In genomic region chr14:76981781-76982180, GRCm38 (mm10) we compare ENCODE assay signal across 20 mouse cellular contexts. TPM values are rescaled to one million over a fixed set of nuclear protein-coding genes. Genes with fewer than 3 reads are reported as not detected.
A peak's percentile ranks its signal among the peaks of the same experiment; 100 is the strongest.
DNase-seq lines count a peak whose midpoint lies in the region; ATAC-seq and TF ChIP-seq lines count a peak whose summit lies in the region.
"Had no signal": no experiment of that assay in that cellular context is flagged by ENCODE, and none has a peak within 500 bp of the region (broad histone marks: within the 10 kb centered on the region; RNA-seq: fewer than 3 reads in every experiment).

No protein-coding gene starts in this region.

- H3K27me3 ChIP-seq in hindbrain, embryonic 14.5 days (ENCODE audit: control insufficient read depth, insufficient read depth, low read length) = no peaks in the 10 kb centered on the region
- H3K27me3 ChIP-seq in hindbrain, embryonic 12.5 days = no peaks in the 10 kb centered on the region
- H3K27me3 ChIP-seq in limb, embryonic 14.5 days (ENCODE audit: control insufficient read depth, insufficient read depth, low read length) = no peaks in the 10 kb centered on the region
- no peaks in the 10 kb centered on the region for H3K27me3 ChIP-seq in limb, embryonic 10.5 days (ENCODE audit: low read depth, poor library complexity, severe bottlenecking)
- no peaks in the 10 kb centered on the region for H3K27me3 ChIP-seq in midbrain, embryonic 15.5 days (replicated peaks)
- H3K27me3 ChIP-seq in intestine, postnatal 0 days (replicated peaks; ENCODE audit: control insufficient read depth, insufficient read depth, low read length) = no peaks in the 10 kb centered on the region
- H3K27me3 ChIP-seq: intestine, embryonic 15.5 days; Patski had no signal

- H3K9ac ChIP-seq in hindbrain, embryonic 14.5 days = no peak overlapping the region
- no peak overlapping the region for H3K9ac ChIP-seq in hindbrain, embryonic 12.5 days
- no peak overlapping the region for H3K9ac ChIP-seq in limb, embryonic 14.5 days (ENCODE audit: low read depth, low read length, severe bottlenecking)
- no peak overlapping the region for H3K9ac ChIP-seq in midbrain, embryonic 15.5 days
- no peak overlapping the region for H3K9ac ChIP-seq in intestine, postnatal 0 days (ENCODE audit: low read depth, low read length)
- H3K9ac ChIP-seq: intestine, embryonic 15.5 days; liver, postnatal 0 days had no signal

- H3K36me3 ChIP-seq in hindbrain, embryonic 14.5 days (replicated peaks; ENCODE audit: control insufficient read depth, insufficient read depth) = no peaks in the 10 kb centered on the region
- H3K36me3 ChIP-seq in hindbrain, embryonic 12.5 days = no peaks in the 10 kb centered on the region
- H3K36me3 ChIP-seq in limb, embryonic 14.5 days (ENCODE audit: control insufficient read depth, insufficient read depth, low read length) = no peaks in the 10 kb centered on the region
- H3K36me3 ChIP-seq in limb, embryonic 10.5 days = no peaks in the 10 kb centered on the region
- H3K36me3 ChIP-seq in midbrain, embryonic 15.5 days (replicated peaks) = no peaks in the 10 kb centered on the region
- H3K36me3 ChIP-seq in intestine, postnatal 0 days (ENCODE audit: control insufficient read depth, insufficient read depth) = no peaks in the 10 kb centered on the region
- H3K36me3 ChIP-seq: forebrain, embryonic 10.5 days; heart, embryonic 10.5 days; intestine, embryonic 15.5 days had no signal

- H3K4me2 ChIP-seq in hindbrain, embryonic 14.5 days (replicated peaks) = no peak overlapping the region
- no peak overlapping the region for H3K4me2 ChIP-seq in hindbrain, embryonic 12.5 days (replicated peaks)
- H3K4me2 ChIP-seq in limb, embryonic 14.5 days (replicated peaks; ENCODE audit: low read depth, low read length, severe bottlenecking) = no peak overlapping the region
- no peak overlapping the region for H3K4me2 ChIP-seq in midbrain, embryonic 15.5 days
- no peak overlapping the region for H3K4me2 ChIP-seq in intestine, postnatal 0 days (replicated peaks; ENCODE audit: low read depth)
- H3K4me2 ChIP-seq: intestine, embryonic 15.5 days had no signal

- peaks cover 5% of the 10 kb centered on the region; the same call in 1 of the 2 replicates for H3K4me1 ChIP-seq in hindbrain, embryonic 14.5 days (replicated peaks; ENCODE audit: control insufficient read depth, insufficient read depth, low read length)
- H3K4me1 ChIP-seq in hindbrain, embryonic 12.5 days = peaks cover 2% of the 10 kb centered on the region; the same call in 1 of the 2 replicates
- peaks cover 33% of the 10 kb centered on the region for H3K4me1 ChIP-seq in limb, embryonic 14.5 days (ENCODE audit: control insufficient read depth, insufficient read depth, low read length)
- H3K4me1 ChIP-seq in limb, embryonic 10.5 days = no peaks in the 10 kb centered on the region
- H3K4me1 ChIP-seq in midbrain, embryonic 15.5 days = no peaks in the 10 kb centered on the region
- no peaks in the 10 kb centered on the region for H3K4me1 ChIP-seq in intestine, postnatal 0 days (replicated peaks; ENCODE audit: control insufficient read depth, insufficient read depth, low read length)
- H3K4me1 ChIP-seq: heart, embryonic 10.5 days; intestine, embryonic 15.5 days had no signal

- no peak for TF ChIP-seq CTCF in intestine, postnatal 0 days (IDR thresholded peaks at IDR 0.05; ENCODE audit: low read depth)

- peak; percentile 39 to 65 for DNase-seq in cerebellum, postnatal 25 days
- DNase-seq in cerebellum, adult 8-10 months = no peak
- DNase-seq in hindbrain, embryonic 14.5 days (ENCODE audit: low spot score) = peak; percentile 44
- DNase-seq in limb, embryonic 14.5 days (ENCODE audit: low spot score) = no peak
- DNase-seq in limb, embryonic 10.5 days (ENCODE audit: low spot score) = no peak
- DNase-seq: adrenal gland, postnatal 36 days; gastrocnemius, postnatal 10 days; heart, postnatal 4 days; layer of hippocampus, adult 9-11 months; liver, postnatal 0 days; lung, postnatal 14 days; right cerebral cortex, postnatal 14 days had no signal

- TF ChIP-seq POLR2A in limb, embryonic 14.5 days (IDR thresholded peaks at IDR 0.05; ENCODE audit: borderline replicate concordance, extremely low read depth, insufficient read depth, insufficient read length) = no peak

- H3K4me3 ChIP-seq in hindbrain, embryonic 14.5 days (replicated peaks; ENCODE audit: low read length) = no peak overlapping the region
- no peak overlapping the region for H3K4me3 ChIP-seq in hindbrain, embryonic 12.5 days
- no peak overlapping the region for H3K4me3 ChIP-seq in limb, embryonic 14.5 days (replicated peaks; ENCODE audit: low read length)
- H3K4me3 ChIP-seq in limb, embryonic 10.5 days = no peak overlapping the region
- no peak overlapping the region for H3K4me3 ChIP-seq in midbrain, embryonic 15.5 days
- no peak overlapping the region for H3K4me3 ChIP-seq in intestine, postnatal 0 days (ENCODE audit: low read depth, low read length)
- H3K4me3 ChIP-seq: forebrain, embryonic 10.5 days; heart, embryonic 10.5 days; intestine, embryonic 15.5 days had no signal

- no peak for ATAC-seq in hindbrain, embryonic 14.5 days (ENCODE audit: low FRiP score)
- ATAC-seq in hindbrain, embryonic 12.5 days (ENCODE audit: low FRiP score) = no peak
- no peak for ATAC-seq in limb, embryonic 14.5 days (ENCODE audit: low FRiP score, low read depth)
- ATAC-seq in midbrain, embryonic 15.5 days (replicated peaks) = no peak
- no peak for ATAC-seq in intestine, postnatal 0 days
- ATAC-seq: intestine, embryonic 15.5 days; liver, postnatal 0 days; Patski had no signal

- H3K27ac ChIP-seq in hindbrain, embryonic 14.5 days = peak overlapping the region; percentile 27; the same call in 1 of the 2 replicates
- H3K27ac ChIP-seq in hindbrain, embryonic 12.5 days = no peak overlapping the region
- H3K27ac ChIP-seq in limb, embryonic 14.5 days (replicated peaks; ENCODE audit: low read depth, low read length) = 0 out of 2 replicates have a peak overlapping the region, but pooled peaks have one; percentile 8
- no peak overlapping the region for H3K27ac ChIP-seq in limb, embryonic 10.5 days
- 0 out of 2 replicates have a peak overlapping the region, but pooled peaks have one; percentile 28 for H3K27ac ChIP-seq in midbrain, embryonic 15.5 days
- H3K27ac ChIP-seq in intestine, postnatal 0 days (ENCODE audit: low read depth, low read length) = no peak overlapping the region
- H3K27ac ChIP-seq: forebrain, embryonic 10.5 days; heart, embryonic 10.5 days; intestine, embryonic 15.5 days; stomach, postnatal 0 days had no signal

- no peaks in the 10 kb centered on the region for H3K9me3 ChIP-seq in hindbrain, embryonic 14.5 days (ENCODE audit: control insufficient read depth, low read length)
- H3K9me3 ChIP-seq in hindbrain, embryonic 12.5 days (replicated peaks) = no peaks in the 10 kb centered on the region
- no peaks in the 10 kb centered on the region for H3K9me3 ChIP-seq in limb, embryonic 14.5 days (ENCODE audit: control insufficient read depth, low read length)
- no peaks in the 10 kb centered on the region for H3K9me3 ChIP-seq in limb, embryonic 10.5 days (replicated peaks)
- no peaks in the 10 kb centered on the region for H3K9me3 ChIP-seq in midbrain, embryonic 15.5 days
- H3K9me3 ChIP-seq in intestine, postnatal 0 days (ENCODE audit: control insufficient read depth) = no peaks in the 10 kb centered on the region
- H3K9me3 ChIP-seq: forebrain, embryonic 10.5 days; heart, embryonic 10.5 days; intestine, embryonic 15.5 days had no signal

- whole genome bisulfite sequencing in hindbrain, embryonic 14.5 days = 15% methylated on average over 1 of the region's 1 CpGs
- WGBS in hindbrain, embryonic 12.5 days = 48% methylated on average over 1 of the region's 1 CpGs
- 60% methylated on average over 1 of the region's 1 CpGs for WGBS in limb, embryonic 14.5 days
- WGBS in limb, embryonic 10.5 days = 82% methylated on average over 1 of the region's 1 CpGs
- 31% methylated on average over 1 of the region's 1 CpGs for WGBS in midbrain, embryonic 15.5 days
- WGBS in intestine, postnatal 0 days = 66% methylated on average over 1 of the region's 1 CpGs

RNA-seq across cellular contexts. Expression of gene Ccdc122, which starts 54.8 kb away (rescaled TPM):
- polyA plus RNA-seq in hindbrain, embryonic 14.5 days (2014; fragmentation: Nextera tagmentation; extraction: Ambion mirVana) = 0.72 and 0.86 TPM in 2 replicates
- polyA plus RNA-seq in hindbrain, embryonic 12.5 days (2016; fragmentation: Nextera tagmentation; extraction: Ambion mirVana) = 1.5 TPM in 2 replicates
- polyA plus RNA-seq in limb, embryonic 14.5 days (2012; rRNA removed) = 1.9 and 2.9 TPM in 2 replicates
- 3.4 and 5.2 TPM in 2 replicates for polyA plus RNA-seq in limb, embryonic 14.5 days (2014; fragmentation: Nextera tagmentation; extraction: Ambion mirVana)
- 0.79 and 1.2 TPM in 2 replicates for polyA plus RNA-seq in limb, embryonic 10.5 days (2016; fragmentation: Nextera tagmentation; extraction: Ambion mirVana)
- polyA plus RNA-seq in midbrain, embryonic 15.5 days (2015; fragmentation: Nextera tagmentation; extraction: Ambion mirVana) = 0.68 and 0.93 TPM in 2 replicates
- 15.0 and 16.5 TPM in 2 replicates for polyA plus RNA-seq in intestine, postnatal 0 days (2015; fragmentation: Nextera tagmentation; extraction: Ambion mirVana)

RNA-seq across cellular contexts. Expression of gene Lacc1, which starts 54.9 kb away (rescaled TPM):
- 2.3 and 3.1 TPM in 2 replicates for polyA plus RNA-seq in hindbrain, embryonic 14.5 days (2014; fragmentation: Nextera tagmentation; extraction: Ambion mirVana)
- polyA plus RNA-seq in hindbrain, embryonic 12.5 days (2016; fragmentation: Nextera tagmentation; extraction: Ambion mirVana) = 5.5 TPM in 2 replicates
- polyA plus RNA-seq in limb, embryonic 14.5 days (2012; rRNA removed) = 14.1 and 14.6 TPM in 2 replicates
- 8.3 and 11.0 TPM in 2 replicates for polyA plus RNA-seq in limb, embryonic 14.5 days (2014; fragmentation: Nextera tagmentation; extraction: Ambion mirVana)
- polyA plus RNA-seq in limb, embryonic 10.5 days (2016; fragmentation: Nextera tagmentation; extraction: Ambion mirVana) = 2.5 and 4.5 TPM in 2 replicates
- polyA plus RNA-seq in midbrain, embryonic 15.5 days (2015; fragmentation: Nextera tagmentation; extraction: Ambion mirVana) = 2.3 and 2.5 TPM in 2 replicates
- polyA plus RNA-seq in intestine, postnatal 0 days (2015; fragmentation: Nextera tagmentation; extraction: Ambion mirVana) = 8.1 and 10.3 TPM in 2 replicates

Comparison
In these comparisons a context has a peak if more than half of its experiments do, and no peak if none do; other contexts are left out.
1. DNase-seq: peak in cerebellum, postnatal 25 days (2 of 2) and hindbrain, embryonic 14.5 days (single experiment); none in cerebellum, adult 8-10 months (single experiment), limb, embryonic 14.5 days (single experiment) and limb, embryonic 10.5 days (single experiment).
2. H3K27ac ChIP-seq: peak in hindbrain, embryonic 14.5 days (single experiment), limb, embryonic 14.5 days (single experiment) and midbrain, embryonic 15.5 days (single experiment); none in hindbrain, embryonic 12.5 days (single experiment), limb, embryonic 10.5 days (single experiment) and intestine, postnatal 0 days (single experiment).